Mouse (Mus musculus) left cerebral cortex, postnatal 4 days (tissue): ENCODE data around the gene Mxi1. TPM values are rescaled to one million over a fixed set of nuclear protein-coding genes. Genes with fewer than 3 reads are reported as not detected.
A peak's percentile ranks its signal among the peaks of the same experiment; 100 is the strongest.

Experiments
- DNase-seq: peaks from one replicate; pipeline ENCODE4 v3.0.0-alpha.2; 2022
- intact Hi-C: fragments of 180-260 bp; cut with DNase I; formaldehyde crosslinking; loops from one replicate; pipeline ENCODE4 v1.15.1; 2025
- total RNA-seq, 2 experiments: library from RNA; stranded (reverse); gene quantifications; 2 replicates each; pipeline ENCODE4 v1.2.3; 2021

The Mxi1 gene
- total RNA-seq, 2 experiments from 2014 or later, result 32.5 to 34.7 TPM

DNA sequence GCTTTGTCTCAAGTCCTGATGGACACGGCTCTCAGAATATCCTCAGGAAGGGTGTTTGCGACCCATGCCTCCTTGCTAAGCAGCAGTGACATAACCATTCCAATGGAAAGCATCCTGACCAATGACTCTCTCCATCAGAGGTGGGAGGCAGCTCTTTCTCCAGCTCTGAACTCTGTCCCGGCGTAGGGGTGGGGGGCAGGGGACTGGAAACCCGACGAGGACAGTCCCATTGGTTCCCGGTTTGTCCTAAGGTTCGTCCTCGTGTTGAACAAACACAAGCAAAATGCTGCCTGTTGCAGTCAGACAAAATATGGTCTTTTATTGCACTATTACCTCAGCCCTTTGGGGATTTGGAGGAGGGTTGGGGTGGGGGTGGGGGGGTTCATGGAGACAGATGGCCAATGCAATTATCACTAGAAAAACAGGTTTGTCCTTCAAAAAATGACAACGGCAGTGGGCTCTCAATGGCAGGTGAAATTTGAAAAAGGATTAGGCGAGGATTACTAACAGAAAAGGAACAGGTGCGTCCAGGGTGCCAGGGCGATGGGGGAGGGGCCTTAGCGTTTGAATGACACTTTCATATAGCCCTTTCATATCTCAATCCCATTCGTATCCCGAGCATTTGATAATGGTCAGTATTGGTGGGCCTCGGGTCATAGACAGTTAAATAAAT, 11.0 kb upstream of the Mxi1 start:
- intact Hi-C loops, result no loop called here
- DNase-seq, result no peak

DNA sequence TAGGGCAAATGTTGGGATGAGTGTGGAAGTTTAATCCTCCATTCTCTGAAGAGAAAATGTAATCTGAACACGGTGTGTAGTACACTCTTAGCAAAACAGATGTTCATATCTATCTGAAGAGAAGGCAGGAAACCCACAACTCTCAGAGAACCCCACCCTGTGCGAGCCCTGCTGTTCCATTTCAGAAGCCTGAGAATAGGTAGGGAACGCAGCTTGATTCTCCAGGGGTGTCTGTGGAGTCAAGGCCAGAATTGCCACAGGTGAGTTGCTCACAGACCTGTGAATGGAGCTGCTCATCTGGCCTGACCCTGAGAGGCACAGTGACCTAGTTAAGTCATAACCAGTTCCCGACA, 10.5 kb upstream of the Mxi1 start:
- DNase-seq, result no peak
- intact Hi-C loops, result no loop called here

DNA sequence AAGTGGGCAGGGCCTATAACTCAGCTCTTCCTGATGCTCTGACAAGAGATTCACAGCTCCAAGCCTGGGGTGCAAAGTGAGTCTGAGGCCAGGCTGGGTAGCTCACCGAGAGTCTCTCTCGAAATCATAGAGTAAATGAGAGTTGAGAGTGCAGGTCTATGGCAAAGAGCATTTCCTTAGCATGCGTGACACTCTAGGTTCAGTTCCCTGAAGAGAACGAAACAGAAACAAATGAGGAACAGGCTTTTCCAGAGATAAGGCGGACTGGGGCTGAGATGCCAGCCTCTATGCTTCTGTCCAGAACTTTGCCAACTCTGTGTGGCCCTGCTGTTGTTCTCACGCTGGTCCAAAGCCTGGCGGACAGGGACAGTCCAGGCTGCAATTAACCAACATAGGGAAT, 6.9 kb upstream of the Mxi1 start:
- intact Hi-C loops, result no loop called here
- no peak for DNase-seq

DNA sequence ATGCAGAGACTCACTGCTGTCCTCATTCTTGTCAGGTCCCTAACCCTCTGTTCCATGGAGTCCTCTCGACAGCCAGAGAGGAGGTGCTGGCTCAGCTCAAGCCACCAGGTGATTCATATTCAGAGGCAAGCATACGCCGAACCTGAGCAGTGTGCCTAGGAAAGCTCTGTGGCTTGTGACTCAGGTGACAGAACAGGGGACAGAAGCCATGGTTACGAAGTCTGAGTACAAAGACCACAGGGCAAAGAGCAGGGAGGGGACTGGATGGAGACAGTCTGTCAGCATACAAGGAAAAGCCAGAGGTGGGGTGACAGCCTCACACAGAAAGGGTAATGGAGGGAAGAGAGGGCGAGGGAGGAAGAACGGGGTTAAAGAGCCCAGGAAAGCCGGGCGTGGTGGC, 4.7 kb upstream of the Mxi1 start:
- intact Hi-C loops, result no loop called here
- DNase-seq, result no peak

DNA sequence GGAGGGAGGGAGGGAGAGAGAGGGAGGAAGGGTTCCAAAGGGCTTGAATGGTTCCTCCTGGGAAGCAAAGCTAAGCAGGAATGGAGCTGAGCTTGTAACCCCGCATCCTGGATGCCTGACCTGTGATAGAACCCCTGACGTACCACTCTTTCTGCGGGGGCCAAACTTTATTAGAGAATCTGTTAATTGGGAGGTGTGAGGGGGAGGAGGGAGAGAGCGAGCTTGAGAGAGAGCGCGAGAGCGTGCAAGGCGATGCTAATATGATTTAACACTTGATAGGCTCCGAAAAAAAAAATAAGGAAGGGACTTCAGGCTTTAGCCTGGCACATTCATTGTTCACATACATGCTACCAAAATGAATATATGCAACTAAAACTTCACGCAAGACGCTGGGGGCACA, 3.6 kb upstream of the Mxi1 start:
- no peak for DNase-seq
- intact Hi-C loops, result no loop called here

DNA sequence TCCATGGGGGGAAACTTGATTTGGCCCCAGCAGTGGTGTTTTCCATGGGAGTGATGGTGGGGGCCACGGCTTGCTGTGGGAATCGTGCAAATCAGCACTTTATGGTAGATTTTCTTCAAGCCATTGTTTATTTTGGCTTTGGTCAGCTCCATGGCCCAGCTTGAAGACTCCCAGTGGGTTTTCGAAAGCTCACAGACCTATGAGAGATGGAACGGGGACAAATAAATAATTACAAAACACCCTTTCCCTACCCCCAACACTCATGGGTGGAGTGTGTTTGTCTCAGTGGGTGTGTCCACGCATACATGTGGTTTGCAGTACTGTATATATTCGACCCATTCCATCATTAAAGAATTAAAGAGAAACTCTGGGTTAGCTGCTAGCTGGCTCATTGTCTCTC, 3.1 kb upstream of the Mxi1 start:
- intact Hi-C loops, result no loop called here
- DNase-seq, result no peak

DNA sequence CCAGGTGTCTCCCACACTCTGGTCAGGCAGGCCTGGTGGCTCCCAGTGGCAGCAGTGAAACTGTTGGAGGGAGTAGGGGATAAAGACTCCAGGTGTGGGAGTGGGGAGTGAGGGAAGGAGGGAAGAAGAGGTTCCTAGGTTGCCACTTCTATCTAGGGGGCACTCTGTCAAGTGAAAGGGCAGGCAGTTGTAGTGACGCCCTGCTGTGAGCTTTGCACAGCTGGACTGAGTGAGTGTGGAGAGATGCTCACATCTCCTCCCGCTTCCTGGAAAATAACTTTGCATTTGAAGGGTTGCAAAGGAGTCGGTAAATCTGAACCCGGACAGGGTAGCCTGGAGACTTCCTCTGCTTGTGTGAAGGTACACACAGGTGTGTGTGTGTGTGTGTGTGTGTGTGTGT, 687 bp upstream of the Mxi1 start:
- intact Hi-C loops, result loop anchor here (5.0 kb wide), 1 partner anchor 58 kb away; no protein-coding TSS in a partner anchor
- DNase-seq, result no peak

DNA sequence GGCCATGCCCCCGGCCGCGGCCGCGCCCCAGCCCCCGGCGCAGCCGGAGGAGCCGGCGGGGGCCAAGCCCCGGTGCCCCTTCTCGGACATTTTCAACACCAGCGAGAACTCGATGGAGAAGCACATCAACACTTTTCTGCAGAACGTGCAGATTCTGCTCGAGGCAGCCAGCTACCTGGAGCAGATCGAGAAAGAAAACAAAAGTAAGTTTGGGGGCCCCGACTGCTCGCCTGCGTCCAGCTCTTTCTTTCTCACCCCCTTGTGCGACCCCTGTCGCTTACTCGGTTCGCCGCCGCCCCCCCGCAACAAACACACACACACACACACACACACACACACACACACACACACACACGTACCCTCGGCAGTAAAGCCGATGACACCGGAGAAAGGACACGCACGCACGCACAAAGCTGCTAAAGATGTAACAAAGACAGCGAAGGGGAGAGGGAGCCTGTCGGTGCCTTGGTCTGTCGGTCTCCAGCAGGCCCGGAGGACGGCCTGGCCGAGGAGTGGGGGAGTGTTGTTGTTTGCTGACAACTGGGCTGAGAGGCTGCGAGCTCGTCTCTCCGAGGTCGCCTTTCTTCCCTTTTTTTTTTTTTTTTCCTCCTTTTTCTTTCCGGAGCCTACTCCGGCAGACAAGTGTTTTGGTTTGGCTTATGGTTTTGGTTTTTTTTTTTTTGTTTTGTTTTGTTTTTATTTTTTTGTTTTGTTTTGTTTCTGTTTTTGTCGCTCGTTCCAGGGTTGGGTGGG, 629 bp downstream of the Mxi1 start:
- intact Hi-C loops, result loop anchor here (5.0 kb wide), 1 partner anchor 56 kb away; no protein-coding TSS in a partner anchor
- peak; percentile 57 for DNase-seq

DNA sequence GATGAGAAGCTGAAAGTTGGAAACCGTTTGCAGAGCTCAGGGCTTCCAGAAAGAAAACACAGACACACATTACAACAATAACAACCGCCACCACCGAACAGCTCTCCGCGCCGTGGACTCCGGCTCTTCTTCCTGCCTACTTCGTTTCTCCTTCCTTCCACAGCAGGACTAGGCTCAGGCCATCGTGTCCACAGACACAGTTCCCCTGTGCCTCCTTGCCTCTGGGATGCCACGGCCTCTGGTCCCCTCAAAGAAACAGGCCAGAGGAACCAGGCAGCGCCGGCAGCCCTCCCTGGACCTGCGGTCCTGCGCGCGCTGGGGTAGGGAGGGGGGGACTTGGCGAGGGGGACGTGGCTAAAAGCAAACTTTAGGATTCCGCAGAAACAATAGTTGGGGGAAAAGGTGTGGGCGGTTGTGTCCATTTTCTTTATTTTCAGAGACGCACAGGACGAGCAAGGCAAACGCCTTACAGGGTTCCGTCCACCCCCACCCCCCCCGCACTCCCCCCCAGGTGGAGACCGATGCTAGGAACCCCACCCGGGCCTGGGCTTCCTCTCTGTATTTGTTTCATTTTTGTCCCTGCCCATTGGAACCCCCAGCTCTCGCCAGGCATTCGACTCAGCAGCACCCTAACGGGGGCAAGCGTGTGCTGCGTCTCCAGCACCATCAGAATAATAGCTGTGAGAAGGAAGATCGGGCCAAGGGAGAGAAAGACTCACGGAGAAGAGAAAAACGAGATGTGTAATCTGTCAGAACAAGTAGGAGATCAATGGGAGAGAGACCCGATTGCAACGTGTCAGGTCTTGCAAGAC, 1.4 kb downstream of the Mxi1 start:
- peak; percentile 34 for DNase-seq
- intact Hi-C loops, result loop anchor here (5.0 kb wide), 1 partner anchor 56 kb away; no protein-coding TSS in a partner anchor

DNA sequence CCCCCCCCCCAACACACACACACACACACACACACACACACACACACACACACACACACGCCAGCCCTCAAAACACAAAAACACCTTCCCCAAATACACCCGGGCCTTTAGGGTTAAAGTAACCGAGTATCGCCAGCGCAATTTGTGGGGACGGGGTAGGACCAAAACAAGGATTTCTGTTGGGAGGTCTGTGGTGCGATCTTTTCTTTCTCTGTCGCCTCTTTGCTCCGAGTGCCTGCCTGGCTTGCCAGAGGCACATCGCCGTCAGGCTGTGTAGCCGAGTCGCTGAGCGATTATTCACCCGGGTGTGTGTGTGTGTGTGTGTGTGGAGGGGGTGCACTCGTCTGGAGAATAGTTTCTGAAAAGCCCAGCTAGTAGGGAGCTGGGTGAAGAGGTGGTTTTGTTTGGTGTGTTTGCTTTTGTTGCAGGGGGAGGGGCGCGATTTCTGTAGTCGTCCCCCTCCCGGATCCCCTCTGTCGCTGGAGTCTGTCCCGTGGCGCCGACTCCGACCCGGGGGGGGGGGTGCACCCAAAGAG, 2.1 kb downstream of the Mxi1 start:
- DNase-seq, result peak; percentile 67
- intact Hi-C loops, result loop anchor here (5.0 kb wide), 1 partner anchor 55 kb away; no protein-coding TSS in a partner anchor

DNA sequence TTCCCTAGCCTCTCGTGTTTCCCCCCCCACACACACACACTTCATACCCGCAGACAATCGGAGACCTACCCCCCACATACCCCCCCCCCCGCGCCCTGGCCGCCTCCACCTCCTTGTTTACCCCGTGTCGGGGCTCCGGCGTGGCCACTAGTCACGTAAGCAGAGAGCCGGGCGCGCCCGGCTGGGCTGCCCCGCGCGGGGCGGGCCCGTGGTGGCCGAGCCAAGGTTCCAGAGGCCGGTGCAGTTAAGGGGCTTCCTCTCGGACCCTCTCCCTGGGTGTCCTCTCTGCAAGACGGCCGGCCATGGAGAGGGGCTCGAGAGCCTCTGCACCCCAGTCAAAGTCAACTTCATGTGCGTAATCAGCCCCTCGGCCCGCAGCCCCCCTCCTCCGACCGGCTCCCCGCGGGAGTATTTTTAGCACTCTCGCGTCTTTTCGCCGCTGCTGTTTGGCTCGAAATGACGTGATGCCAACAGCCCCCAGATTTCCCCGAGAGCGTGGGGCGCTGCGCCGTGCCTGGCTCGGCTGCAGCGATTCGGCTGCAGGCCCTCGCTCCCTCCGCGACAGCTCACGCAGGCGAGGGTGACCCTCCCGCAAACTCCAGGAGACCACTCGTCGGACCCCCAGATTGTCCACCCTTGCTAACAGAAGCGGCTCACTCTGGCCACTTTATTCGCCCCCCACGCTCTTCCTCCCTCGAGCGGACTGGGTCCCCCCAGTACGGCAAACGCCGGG, 2.8 kb downstream of the Mxi1 start:
- intact Hi-C loops, result loop anchor here (5.0 kb wide), 1 partner anchor 54 kb away; no protein-coding TSS in a partner anchor

DNA sequence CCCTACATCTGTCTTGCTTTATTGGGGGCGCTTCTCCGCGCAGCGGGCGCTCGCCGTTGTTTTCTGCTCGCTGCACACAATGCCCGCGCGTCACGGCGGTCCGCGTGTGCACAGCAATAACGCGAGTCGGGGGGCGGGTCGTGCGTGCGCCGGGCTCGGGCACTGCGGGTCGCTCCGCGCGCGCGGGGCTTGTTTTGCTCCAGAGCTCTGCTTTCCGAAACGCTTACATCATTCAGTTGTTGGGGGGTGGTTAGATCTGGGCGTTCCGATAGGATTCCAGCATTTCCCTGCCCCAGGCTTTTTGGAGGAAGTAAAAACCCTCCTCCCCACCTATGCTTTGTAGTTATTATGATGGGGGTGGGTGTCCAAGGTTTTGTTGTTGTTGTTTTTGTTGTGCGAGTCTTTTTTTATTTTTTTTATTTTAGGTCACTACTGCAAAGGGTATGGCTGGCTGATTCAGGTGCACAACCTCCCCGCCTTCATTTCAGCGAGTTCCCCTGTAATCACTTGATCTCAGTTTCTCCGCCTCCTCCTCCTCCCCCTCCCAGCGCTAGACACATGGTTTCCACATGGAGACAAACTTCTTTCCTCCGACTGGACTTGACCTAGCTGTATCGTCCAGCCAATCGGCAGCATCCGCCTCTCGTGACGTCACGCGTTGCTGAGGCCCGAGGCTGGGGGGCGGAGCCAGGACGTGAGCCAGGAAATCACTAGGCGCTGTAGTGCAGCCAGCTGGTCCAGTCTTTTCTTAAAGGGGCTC, 3.5 kb downstream of the Mxi1 start:
- DNase-seq, result peak; percentile 99
- intact Hi-C loops, result loop anchor here (5.0 kb wide), 1 partner anchor 53 kb away; no protein-coding TSS in a partner anchor

More for the DNA sequence above, 2.8 kb downstream of the Mxi1 start:
- peak; percentile 81 for DNase-seq

DNA sequence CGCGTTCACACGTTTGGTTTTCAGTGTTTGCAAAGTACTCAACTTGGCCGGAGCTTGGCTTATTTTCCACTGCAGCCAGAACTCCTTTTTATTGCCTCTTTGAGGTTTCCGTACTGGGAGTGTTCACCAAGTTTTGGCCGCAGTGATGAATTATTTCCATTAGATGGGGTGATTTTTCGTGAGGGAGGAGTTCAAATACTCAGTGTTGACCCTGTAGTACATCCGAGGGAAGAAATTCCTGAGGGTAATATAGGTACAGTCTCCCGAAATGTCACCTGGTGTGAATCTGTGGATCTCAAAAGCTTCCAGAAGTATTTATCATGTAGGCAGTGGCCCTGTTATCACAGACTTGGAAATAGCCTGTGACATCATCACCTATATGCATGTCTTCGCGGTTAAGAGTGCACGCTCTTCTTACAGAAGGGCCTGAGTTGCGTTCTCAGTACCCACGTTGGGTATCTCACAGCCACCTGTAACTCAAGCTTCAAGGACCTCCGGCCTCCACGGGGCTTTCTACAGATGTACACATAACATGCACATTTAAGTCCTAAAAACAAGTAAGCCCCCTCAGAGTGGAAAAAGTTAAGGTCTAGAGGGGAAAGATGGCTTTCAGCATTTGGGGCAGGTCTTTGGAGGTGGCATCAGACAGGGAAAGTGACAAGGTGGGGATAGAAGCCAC, 4.4 kb downstream of the Mxi1 start:
- intact Hi-C loops, result loop anchor here (5.0 kb wide), 1 partner anchor 53 kb away; no protein-coding TSS in a partner anchor
- no peak for DNase-seq

DNA sequence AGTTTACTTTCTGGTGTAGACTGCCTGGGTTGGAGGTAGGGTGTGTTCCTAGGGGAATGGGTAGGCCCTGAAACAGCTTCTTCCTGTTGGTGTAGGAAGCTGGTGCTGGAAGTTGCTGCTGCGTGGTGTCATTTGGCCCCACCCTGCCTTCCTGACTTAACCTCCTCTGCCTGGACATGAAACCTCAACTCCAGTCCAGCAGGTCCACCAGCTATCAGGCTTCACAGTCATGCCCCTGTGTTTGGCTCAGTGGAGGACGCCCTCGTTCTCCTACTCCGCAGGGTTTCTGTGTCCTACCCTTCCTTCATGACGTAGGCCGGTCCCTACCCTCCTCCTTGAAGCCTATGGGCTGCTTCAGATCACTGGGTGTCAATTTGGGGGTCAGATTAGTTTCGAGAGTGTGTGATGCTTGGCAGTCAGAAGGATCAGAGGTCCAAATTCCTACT, 4.9 kb downstream of the Mxi1 start:
- intact Hi-C loops, result no loop called here
- DNase-seq, result no peak

DNA sequence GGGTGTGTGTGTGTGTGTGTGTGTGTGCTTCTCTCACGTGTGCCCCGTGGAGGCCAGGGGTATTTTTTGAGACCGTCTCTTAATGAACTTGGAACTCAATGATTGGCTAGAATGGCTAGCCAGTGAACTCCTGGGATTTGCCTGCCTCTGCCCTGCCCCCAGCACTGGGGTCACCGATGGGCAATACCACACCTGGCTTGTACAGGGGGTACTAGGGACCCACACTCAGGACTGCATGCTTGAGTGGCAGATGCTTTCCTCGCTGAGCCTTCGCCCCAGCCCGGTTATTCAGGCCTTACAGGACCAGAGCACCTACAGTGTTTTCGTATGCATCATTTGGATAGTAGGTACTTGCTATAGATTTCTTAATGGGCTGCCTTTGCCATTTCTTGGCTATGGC, 5.8 kb downstream of the Mxi1 start:
- intact Hi-C loops, result no loop called here

DNA sequence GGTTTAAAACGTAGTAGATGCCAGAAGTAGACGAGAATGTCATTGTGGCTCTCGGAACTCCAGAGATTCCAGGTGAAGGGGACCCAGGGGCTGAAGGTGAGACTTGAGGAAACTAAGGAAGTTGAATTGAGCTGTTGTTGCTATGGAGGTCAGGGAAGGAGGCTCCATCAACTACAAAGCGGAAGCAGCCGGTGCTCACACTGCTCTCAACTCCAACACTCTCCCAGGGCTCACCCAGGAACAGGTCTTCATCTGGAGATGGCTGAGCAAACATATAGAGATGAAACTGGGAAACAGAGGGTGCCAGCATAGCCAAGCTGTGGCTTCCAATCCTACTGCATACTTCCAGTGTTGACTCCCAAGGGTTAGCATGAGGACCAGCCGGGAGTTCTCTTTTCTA, 6.6 kb downstream of the Mxi1 start:
- no peak for DNase-seq
- intact Hi-C loops, result no loop called here

More for the DNA sequence above, 5.8 kb downstream of the Mxi1 start:
- no peak for DNase-seq

DNA sequence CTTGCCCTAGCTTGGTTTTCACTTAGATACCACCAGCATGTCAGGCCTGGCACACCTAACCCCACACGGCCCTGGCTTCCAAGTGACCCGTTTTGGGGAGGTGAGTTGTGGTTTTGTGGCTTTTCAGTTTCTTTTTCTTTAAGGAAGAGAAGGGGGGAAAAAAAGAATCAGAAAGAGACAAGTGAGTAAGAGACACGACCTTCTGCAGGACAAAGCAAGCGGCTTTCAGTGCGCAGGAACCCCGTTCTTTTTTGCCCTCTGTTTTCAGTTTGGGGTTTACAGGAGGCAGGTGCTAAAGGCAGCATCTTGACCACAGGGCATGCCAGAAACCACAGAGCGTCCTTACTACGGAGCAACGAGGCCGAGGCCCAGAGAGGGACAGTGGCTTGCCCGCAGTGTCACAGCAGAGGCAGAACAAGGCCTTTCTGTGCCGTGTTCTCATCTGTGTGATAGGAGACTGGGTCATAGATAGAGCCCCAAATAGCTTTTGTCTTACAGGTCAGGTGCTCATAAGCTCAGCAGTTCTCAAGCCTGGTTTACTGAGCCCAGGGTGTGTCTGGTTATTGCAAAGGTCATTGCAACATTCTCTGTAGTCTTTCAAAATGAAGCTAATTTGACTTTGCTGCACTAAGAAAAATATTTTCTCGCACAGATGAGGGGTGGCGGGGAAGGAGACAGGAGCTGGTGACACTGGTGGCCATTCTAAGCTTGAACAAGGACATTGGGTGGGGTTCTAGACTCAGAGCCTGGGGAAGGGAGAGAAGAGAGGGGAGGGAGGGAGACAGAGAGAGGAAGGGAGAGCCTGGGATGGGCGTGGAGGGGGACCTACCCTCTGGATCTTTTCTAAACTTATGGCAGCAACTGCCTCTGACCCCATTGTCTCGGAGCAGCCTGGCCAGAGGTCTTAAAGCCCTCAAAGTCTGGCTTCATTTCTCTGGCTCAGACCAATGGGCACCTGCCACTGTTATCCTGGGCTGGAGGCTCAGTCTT, 8.1 kb downstream of the Mxi1 start:
- no peak for DNase-seq
- intact Hi-C loops, result no loop called here
